Mouse (Mus musculus): ENCODE data around the gene Ralgapa2. TPM values are rescaled to one million over a fixed set of nuclear protein-coding genes. Genes with fewer than 3 reads are reported as not detected.

The Ralgapa2 gene
- polyA plus RNA-seq, 1 experiment = 0.01 TPM

- 0 out of 2 replicates have a peak, but pooled peaks cover 2% of the 10 kb centered on the region for H3K4me1 ChIP-seq (ENCODE audit: control insufficient read depth)
- H3K27me3 ChIP-seq (ENCODE audit: control insufficient read depth) = no peaks in the 10 kb centered on the region
These were observed 232.5 kb downstream of the Ralgapa2 start for GRCm38 (mm10) chr2:146279430-146280220.

GRCm38 (mm10) chr2:146278381-146278780 lies 233.8 kb downstream of the Ralgapa2 start:
- no peaks in the 10 kb centered on the region for H3K27me3 ChIP-seq (ENCODE audit: control insufficient read depth)
- H3K36me3 ChIP-seq (ENCODE audit: control insufficient read depth) = no peaks in the 10 kb centered on the region
- 0 out of 2 replicates have a peak, but pooled peaks cover 2% of the 10 kb centered on the region for H3K4me1 ChIP-seq (ENCODE audit: control insufficient read depth)
- no peaks in the 10 kb centered on the region for H3K9me3 ChIP-seq (ENCODE audit: control insufficient read depth, low read length)
- TF ChIP-seq GATA1 (IDR thresholded peaks at IDR 0.05; ENCODE audit: low read length) = no peak
- TF ChIP-seq TAL1 (IDR thresholded peaks at IDR 0.05; ENCODE audit: low read length) = no peak
- H3K4me3 ChIP-seq (replicated peaks) = no peak overlapping the region

More at GRCm38 (mm10) chr2:146279430-146280220, 232.5 kb downstream of the Ralgapa2 start:
- TF ChIP-seq GATA1 (IDR thresholded peaks at IDR 0.05; ENCODE audit: low read length) (no peak), TAL1 (IDR thresholded peaks at IDR 0.05; ENCODE audit: low read length) (no peak)
- H3K36me3 ChIP-seq (ENCODE audit: control insufficient read depth) = no peaks in the 10 kb centered on the region
- H3K4me3 ChIP-seq (replicated peaks) = no peak overlapping the region
- H3K9me3 ChIP-seq (ENCODE audit: control insufficient read depth, low read length) = no peaks in the 10 kb centered on the region

GRCm38 (mm10) chr2:146266539-146266938 lies 245.6 kb downstream of the Ralgapa2 start:
- Histone ChIP-seq H3K4me3 (replicated peaks) (no peak overlapping the region), H3K27me3 (ENCODE audit: control insufficient read depth) (no peaks in the 10 kb centered on the region), H3K9me3 (ENCODE audit: control insufficient read depth, low read length) (no peaks in the 10 kb centered on the region), H3K4me1 (ENCODE audit: control insufficient read depth) (no peaks in the 10 kb centered on the region), H3K36me3 (ENCODE audit: control insufficient read depth) (peaks cover 3% of the 10 kb centered on the region; the same call in 1 of the 2 replicates)
- TF ChIP-seq GATA1 (IDR thresholded peaks at IDR 0.05; ENCODE audit: low read length) (no peak), TAL1 (IDR thresholded peaks at IDR 0.05; ENCODE audit: low read length) (no peak)

- peaks cover 3% of the 10 kb centered on the region; the same call in 1 of the 2 replicates for H3K36me3 ChIP-seq (ENCODE audit: control insufficient read depth)
- H3K4me1 ChIP-seq (ENCODE audit: control insufficient read depth) = no peaks in the 10 kb centered on the region
- TF ChIP-seq GATA1 (IDR thresholded peaks at IDR 0.05; ENCODE audit: low read length) (no peak), TAL1 (IDR thresholded peaks at IDR 0.05; ENCODE audit: low read length) (no peak)
- no peak overlapping the region for H3K4me3 ChIP-seq (replicated peaks)
- H3K9me3 ChIP-seq (ENCODE audit: control insufficient read depth, low read length) = no peaks in the 10 kb centered on the region
- H3K27me3 ChIP-seq (ENCODE audit: control insufficient read depth) = no peaks in the 10 kb centered on the region
These were observed 247.1 kb downstream of the Ralgapa2 start for GRCm38 (mm10) chr2:146265045-146265444.

GRCm38 (mm10) chr2:146262966-146263365 lies 249.2 kb downstream of the Ralgapa2 start:
- Histone ChIP-seq H3K27me3 (ENCODE audit: control insufficient read depth) (no peaks in the 10 kb centered on the region), H3K4me3 (replicated peaks) (no peak overlapping the region), H3K9me3 (ENCODE audit: control insufficient read depth, low read length) (no peaks in the 10 kb centered on the region), H3K4me1 (ENCODE audit: control insufficient read depth) (no peaks in the 10 kb centered on the region), H3K36me3 (ENCODE audit: control insufficient read depth) (no peaks in the 10 kb centered on the region)
- TF ChIP-seq TAL1 (IDR thresholded peaks at IDR 0.05; ENCODE audit: low read length) = no peak
- no peak for TF ChIP-seq GATA1 (IDR thresholded peaks at IDR 0.05; ENCODE audit: low read length)

- H3K27me3 ChIP-seq (ENCODE audit: control insufficient read depth) = no peaks in the 10 kb centered on the region
- no peaks in the 10 kb centered on the region for H3K9me3 ChIP-seq (ENCODE audit: control insufficient read depth, low read length)
- no peak overlapping the region for H3K4me3 ChIP-seq (replicated peaks)
- TF ChIP-seq GATA1 (IDR thresholded peaks at IDR 0.05; ENCODE audit: low read length) = no peak
- TF ChIP-seq TAL1 (IDR thresholded peaks at IDR 0.05; ENCODE audit: low read length) = no peak
- no peaks in the 10 kb centered on the region for H3K4me1 ChIP-seq (ENCODE audit: control insufficient read depth)
- no peaks in the 10 kb centered on the region for H3K36me3 ChIP-seq (ENCODE audit: control insufficient read depth)
These were observed 249.9 kb downstream of the Ralgapa2 start for GRCm38 (mm10) chr2:146262215-146262614.

- Histone ChIP-seq H3K36me3 (ENCODE audit: control insufficient read depth) (no peaks in the 10 kb centered on the region), H3K27me3 (ENCODE audit: control insufficient read depth) (no peaks in the 10 kb centered on the region), H3K4me1 (ENCODE audit: control insufficient read depth) (no peaks in the 10 kb centered on the region), H3K9me3 (ENCODE audit: control insufficient read depth, low read length) (no peaks in the 10 kb centered on the region), H3K4me3 (replicated peaks) (no peak overlapping the region)
- TF ChIP-seq TAL1 (IDR thresholded peaks at IDR 0.05; ENCODE audit: low read length) = no peak
These were observed 251.0 kb downstream of the Ralgapa2 start for GRCm38 (mm10) chr2:146261146-146261545.

- H3K4me3 ChIP-seq (replicated peaks) = no peak overlapping the region
- TF ChIP-seq GATA1 (IDR thresholded peaks at IDR 0.05; ENCODE audit: low read length) = no peak
- no peak for TF ChIP-seq TAL1 (IDR thresholded peaks at IDR 0.05; ENCODE audit: low read length)
- H3K9me3 ChIP-seq (ENCODE audit: control insufficient read depth, low read length) = no peaks in the 10 kb centered on the region
- no peaks in the 10 kb centered on the region for H3K27me3 ChIP-seq (ENCODE audit: control insufficient read depth)
- H3K36me3 ChIP-seq (ENCODE audit: control insufficient read depth) = no peaks in the 10 kb centered on the region
- H3K4me1 ChIP-seq (ENCODE audit: control insufficient read depth) = no peaks in the 10 kb centered on the region
These were observed 252.2 kb downstream of the Ralgapa2 start for GRCm38 (mm10) chr2:146259787-146260560.

Data from erythroblast, embryonic 14.5 days (primary cell).